Mouse (Mus musculus): ENCODE results near the gene Farp1. TPM values are rescaled to one million over a fixed set of nuclear protein-coding genes. Genes with fewer than 3 reads are reported as not detected.
A peak's percentile ranks its signal among the peaks of the same experiment; 100 is the strongest.

Gene Farp1
- polyA plus RNA-seq, 1 experiment = 12.4 TPM

DNA sequence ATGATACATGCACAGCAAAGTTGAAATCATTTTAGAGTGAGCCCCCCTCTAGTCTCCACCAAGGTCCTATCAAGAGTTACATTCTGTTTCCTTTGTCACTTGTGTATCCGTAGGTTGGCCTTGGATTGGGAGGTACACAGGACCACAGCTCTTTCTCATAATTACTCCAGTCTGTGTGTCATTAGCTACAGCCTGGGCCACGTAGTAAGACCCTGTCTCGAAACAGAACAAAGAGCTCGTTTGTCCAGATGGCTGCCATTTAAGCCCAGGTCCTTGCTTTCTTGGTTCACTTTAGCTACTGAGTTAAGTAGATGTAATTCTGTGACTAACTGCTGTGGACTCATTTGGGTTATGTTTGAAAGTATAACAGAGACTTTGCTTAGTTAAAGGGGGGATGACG lies 12.6 kb upstream of the Farp1 start:
- no peak overlapping the region for H3K27ac ChIP-seq (ENCODE audit: insufficient read depth, low read depth, low read length)
- TF ChIP-seq POLR2A (IDR thresholded peaks at IDR 0.05; ENCODE audit: low read depth, low read length) (no peak), CTCF (IDR thresholded peaks at IDR 0.05; ENCODE audit: extremely low read depth, insufficient read length, insufficient replicate concordance, low read depth, low read length) (no peak)
- H3K36me3 ChIP-seq (ENCODE audit: control insufficient read depth, insufficient read depth, low read length) = no peaks in the 10 kb centered on the region
- WGBS = 85% methylated on average over 5 of the region's 5 CpGs
- H3K27me3 ChIP-seq (ENCODE audit: control insufficient read depth, insufficient read depth, low read length) = no peaks in the 10 kb centered on the region
- H3K4me1 ChIP-seq (ENCODE audit: control insufficient read depth, insufficient read depth, insufficient read length, low read length) = no peaks in the 10 kb centered on the region
- H3K4me3 ChIP-seq (ENCODE audit: low read depth, low read length) = no peak overlapping the region

DNA sequence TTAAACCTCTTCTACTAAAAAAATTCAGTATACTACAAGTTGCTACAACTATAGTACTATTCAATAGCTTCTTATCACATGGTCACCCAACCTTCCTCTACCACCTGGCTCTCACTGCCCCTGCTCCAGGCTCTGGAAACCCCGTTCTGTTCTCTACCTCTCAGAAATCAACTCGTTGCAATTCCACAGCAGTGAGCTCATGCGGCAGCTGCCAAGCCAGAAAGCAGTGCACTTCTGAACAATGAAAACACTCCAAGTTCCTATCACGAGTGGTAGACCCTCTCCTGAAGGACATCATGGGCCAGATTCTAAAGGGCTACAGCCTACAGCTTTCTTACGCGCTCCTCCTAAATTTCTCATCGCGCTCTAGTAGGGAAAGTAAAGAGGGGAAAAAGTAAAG lies 9.6 kb upstream of the Farp1 start:
- H3K4me3 ChIP-seq (ENCODE audit: low read depth, low read length) = no peak overlapping the region
- no peaks in the 10 kb centered on the region for H3K27me3 ChIP-seq (ENCODE audit: control insufficient read depth, insufficient read depth, low read length)
- no peak overlapping the region for H3K27ac ChIP-seq (ENCODE audit: insufficient read depth, low read depth, low read length)
- no peaks in the 10 kb centered on the region for H3K4me1 ChIP-seq (ENCODE audit: control insufficient read depth, insufficient read depth, insufficient read length, low read length)
- TF ChIP-seq POLR2A (IDR thresholded peaks at IDR 0.05; ENCODE audit: low read depth, low read length) (no peak), CTCF (IDR thresholded peaks at IDR 0.05; ENCODE audit: extremely low read depth, insufficient read length, insufficient replicate concordance, low read depth, low read length) (no peak)
- no peaks in the 10 kb centered on the region for H3K36me3 ChIP-seq (ENCODE audit: control insufficient read depth, insufficient read depth, low read length)
- 63% methylated on average over 8 of the region's 8 CpGs for WGBS

DNA sequence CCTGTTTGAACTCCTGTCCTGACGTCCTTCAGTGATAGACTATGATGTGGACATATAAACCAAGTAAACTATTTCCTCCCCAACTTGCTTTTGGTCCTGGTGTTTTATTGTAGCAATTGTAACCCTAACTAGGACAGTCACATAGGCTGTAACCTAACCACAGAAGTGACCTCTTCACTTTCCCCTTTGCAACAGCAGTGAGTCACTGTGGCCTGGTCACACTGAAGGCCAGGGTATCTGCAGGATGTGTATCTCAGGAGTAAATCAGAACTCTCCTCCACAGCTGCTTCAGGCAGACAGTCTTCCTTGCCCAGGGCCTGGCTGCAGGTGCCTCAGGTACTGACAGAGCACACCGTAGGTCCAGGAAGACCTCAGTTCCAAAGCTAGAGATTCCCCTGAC lies 3.6 kb upstream of the Farp1 start:
- H3K27me3 ChIP-seq (ENCODE audit: control insufficient read depth, insufficient read depth, low read length) = no peaks in the 10 kb centered on the region
- TF ChIP-seq CTCF (IDR thresholded peaks at IDR 0.05; ENCODE audit: extremely low read depth, insufficient read length, insufficient replicate concordance, low read depth, low read length) = no peak
- no peak for TF ChIP-seq POLR2A (IDR thresholded peaks at IDR 0.05; ENCODE audit: low read depth, low read length)
- no peak overlapping the region for H3K4me3 ChIP-seq (ENCODE audit: low read depth, low read length)
- no peak overlapping the region for H3K27ac ChIP-seq (ENCODE audit: insufficient read depth, low read depth, low read length)
- WGBS = 86% methylated on average over 2 of the region's 2 CpGs
- H3K4me1 ChIP-seq (ENCODE audit: control insufficient read depth, insufficient read depth, insufficient read length, low read length) = peaks cover 2% of the 10 kb centered on the region
- H3K36me3 ChIP-seq (ENCODE audit: control insufficient read depth, insufficient read depth, low read length) = no peaks in the 10 kb centered on the region

DNA sequence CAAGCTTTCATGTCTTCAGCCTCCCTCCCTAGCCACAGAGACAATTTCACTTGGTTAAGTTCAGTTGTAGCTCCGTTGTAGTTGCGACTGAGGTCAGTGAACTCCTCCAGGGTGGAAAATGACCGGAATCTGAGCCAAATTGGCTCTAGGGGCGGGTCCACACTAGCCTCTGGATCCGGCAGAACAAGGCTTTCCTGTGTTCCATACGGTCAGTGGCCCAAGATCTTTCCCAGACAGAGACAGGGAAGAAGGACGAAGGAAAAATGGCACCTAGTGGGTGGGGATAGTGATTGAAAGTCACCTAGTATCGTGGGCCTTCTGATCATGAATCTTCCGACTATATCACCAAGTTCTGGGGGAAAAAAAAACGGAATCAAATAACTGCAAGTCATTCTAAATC lies 475 bp upstream of the Farp1 start:
- TF ChIP-seq CTCF (IDR thresholded peaks at IDR 0.05; ENCODE audit: extremely low read depth, insufficient read length, insufficient replicate concordance, low read depth, low read length) (no peak), POLR2A (IDR thresholded peaks at IDR 0.05; ENCODE audit: low read depth, low read length) (no peak)
- WGBS = 16% methylated on average over 10 of the region's 10 CpGs
- peaks cover 7% of the 10 kb centered on the region for H3K4me1 ChIP-seq (ENCODE audit: control insufficient read depth, insufficient read depth, insufficient read length, low read length)
- H3K27ac ChIP-seq (ENCODE audit: insufficient read depth, low read depth, low read length) = no peak overlapping the region
- H3K4me3 ChIP-seq (ENCODE audit: low read depth, low read length) = peak overlapping the region; percentile 85
- no peaks in the 10 kb centered on the region for H3K27me3 ChIP-seq (ENCODE audit: control insufficient read depth, insufficient read depth, low read length)
- no peaks in the 10 kb centered on the region for H3K36me3 ChIP-seq (ENCODE audit: control insufficient read depth, insufficient read depth, low read length)

DNA sequence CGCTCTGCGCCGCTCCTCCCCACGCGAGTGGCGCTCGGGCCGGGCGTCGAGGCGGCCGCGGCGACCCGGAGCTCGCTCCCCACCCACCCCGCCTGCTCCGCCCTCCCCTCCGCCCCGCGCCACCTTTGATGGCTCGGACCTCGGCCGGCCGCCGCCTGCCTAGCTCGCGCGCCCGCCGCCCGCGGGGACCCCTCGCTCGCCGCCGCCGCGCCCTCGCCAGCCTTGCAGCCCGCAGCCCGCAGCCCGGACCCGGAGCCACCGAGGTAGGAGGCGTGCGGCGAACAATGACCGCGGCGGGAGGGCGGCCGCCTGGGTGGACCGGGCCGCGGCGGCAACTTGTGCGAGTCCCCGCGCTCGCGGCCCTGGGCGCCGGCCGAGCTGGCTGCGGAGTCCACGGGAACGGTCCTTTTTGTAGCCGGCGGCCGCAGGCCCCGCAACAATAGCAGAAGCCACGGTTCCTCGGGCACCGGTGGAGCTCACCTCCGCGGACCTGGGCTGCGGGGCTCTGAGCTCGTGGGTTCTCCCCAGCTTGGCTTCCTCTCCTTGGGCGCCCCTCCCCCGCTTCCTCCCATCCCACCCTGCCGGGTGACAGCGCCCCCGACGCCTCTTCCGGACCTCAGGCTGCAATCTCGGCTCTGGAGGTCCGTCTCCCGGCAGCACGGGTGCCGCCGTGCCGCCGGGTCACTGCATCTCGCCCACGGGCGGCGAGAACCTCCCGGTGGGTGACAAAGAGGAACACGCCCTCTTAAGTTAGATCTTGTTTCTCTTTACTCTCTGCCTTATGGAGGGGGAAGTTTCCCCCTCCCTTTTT lies 868 bp downstream of the Farp1 start:
- TF ChIP-seq POLR2A (IDR thresholded peaks at IDR 0.05; ENCODE audit: low read depth, low read length) (no peak), CTCF (IDR thresholded peaks at IDR 0.05; ENCODE audit: extremely low read depth, insufficient read length, insufficient replicate concordance, low read depth, low read length) (no peak)
- peak overlapping the region; percentile 85 for H3K4me3 ChIP-seq (ENCODE audit: low read depth, low read length)
- WGBS = under 1% methylated on average over 86 of the region's 100 CpGs
- peak overlapping the region; percentile 17; the same call in 1 of the 2 replicates for H3K27ac ChIP-seq (ENCODE audit: insufficient read depth, low read depth, low read length)
- H3K27me3 ChIP-seq (ENCODE audit: control insufficient read depth, insufficient read depth, low read length) = no peaks in the 10 kb centered on the region
- H3K36me3 ChIP-seq (ENCODE audit: control insufficient read depth, insufficient read depth, low read length) = no peaks in the 10 kb centered on the region
- peaks cover 7% of the 10 kb centered on the region for H3K4me1 ChIP-seq (ENCODE audit: control insufficient read depth, insufficient read depth, insufficient read length, low read length)

DNA sequence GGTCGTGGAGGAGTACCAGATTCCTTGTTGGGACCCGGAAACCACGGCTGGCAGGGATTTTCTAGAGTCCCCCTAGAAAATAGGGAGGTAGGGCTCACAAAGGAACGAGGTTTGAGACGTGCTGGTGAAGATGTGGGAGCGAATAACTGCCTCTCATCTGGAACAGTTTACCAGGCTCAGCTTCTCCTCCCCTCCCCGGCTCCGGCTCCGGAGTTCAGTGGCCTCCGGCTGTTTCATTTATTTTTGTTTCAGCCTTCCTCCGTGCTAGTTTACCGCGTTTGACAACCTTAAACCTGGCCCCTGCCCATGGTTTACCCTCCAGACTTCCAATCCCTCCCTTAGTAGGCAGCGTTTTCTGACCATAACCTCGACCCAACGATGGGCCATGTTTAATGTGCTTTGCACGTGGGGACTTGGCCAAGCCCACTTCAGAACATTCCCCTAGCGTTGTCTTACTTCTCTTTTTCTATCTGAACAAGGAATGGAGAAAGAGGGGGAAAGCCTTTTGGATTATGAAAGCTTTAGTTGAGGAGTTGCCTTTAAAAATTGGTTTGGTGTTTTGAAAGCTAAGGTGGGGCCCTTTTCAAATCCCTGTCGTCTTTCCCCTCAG lies 1.7 kb downstream of the Farp1 start:
- under 1% methylated on average over 19 of the region's 19 CpGs for WGBS
- peak overlapping the region; percentile 85 for H3K4me3 ChIP-seq (ENCODE audit: low read depth, low read length)
- H3K27ac ChIP-seq (ENCODE audit: insufficient read depth, low read depth, low read length) = peak overlapping the region; percentile 7; the same call in 1 of the 2 replicates
- H3K4me1 ChIP-seq (ENCODE audit: control insufficient read depth, insufficient read depth, insufficient read length, low read length) = peaks cover 7% of the 10 kb centered on the region
- TF ChIP-seq POLR2A (IDR thresholded peaks at IDR 0.05; ENCODE audit: low read depth, low read length) (no peak), CTCF (IDR thresholded peaks at IDR 0.05; ENCODE audit: extremely low read depth, insufficient read length, insufficient replicate concordance, low read depth, low read length) (no peak)
- H3K27me3 ChIP-seq (ENCODE audit: control insufficient read depth, insufficient read depth, low read length) = no peaks in the 10 kb centered on the region
- H3K36me3 ChIP-seq (ENCODE audit: control insufficient read depth, insufficient read depth, low read length) = no peaks in the 10 kb centered on the region

DNA sequence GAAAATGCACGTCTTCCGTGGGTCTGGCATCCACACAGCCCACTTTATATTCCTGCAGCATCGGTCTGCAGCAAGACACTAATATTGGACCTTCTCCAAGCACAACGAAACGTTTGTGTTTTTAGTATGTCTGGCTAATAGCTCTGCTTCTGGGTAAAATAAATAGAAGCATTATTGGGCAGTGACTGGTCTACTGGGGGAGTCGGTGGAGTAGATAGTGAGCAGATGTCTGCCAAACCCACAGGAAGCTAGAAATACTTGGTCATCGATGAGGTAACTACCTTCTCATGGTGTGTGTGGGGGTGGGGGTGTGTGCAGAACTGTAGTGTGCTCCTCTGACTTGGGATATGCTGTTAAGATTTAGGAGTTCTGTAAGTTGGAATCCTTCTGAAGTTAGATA lies 2.3 kb downstream of the Farp1 start:
- Histone ChIP-seq H3K27ac (ENCODE audit: insufficient read depth, low read depth, low read length) (no peak overlapping the region), H3K4me1 (ENCODE audit: control insufficient read depth, insufficient read depth, insufficient read length, low read length) (peaks cover 7% of the 10 kb centered on the region), H3K27me3 (ENCODE audit: control insufficient read depth, insufficient read depth, low read length) (no peaks in the 10 kb centered on the region), H3K36me3 (ENCODE audit: control insufficient read depth, insufficient read depth, low read length) (no peaks in the 10 kb centered on the region), H3K4me3 (ENCODE audit: low read depth, low read length) (peak overlapping the region; percentile 85; the same call in 1 of the 2 replicates)
- TF ChIP-seq POLR2A (IDR thresholded peaks at IDR 0.05; ENCODE audit: low read depth, low read length) (no peak), CTCF (IDR thresholded peaks at IDR 0.05; ENCODE audit: extremely low read depth, insufficient read length, insufficient replicate concordance, low read depth, low read length) (no peak)
- WGBS = 7% methylated on average over 7 of the region's 7 CpGs
